Mouse (Mus musculus): ENCODE measurements around the gene Tppp2. TPM values are rescaled to one million over a fixed set of nuclear protein-coding genes. Genes with fewer than 3 reads are reported as not detected.

Tppp2 gene
- not detected for total RNA-seq (2022)

DNA sequence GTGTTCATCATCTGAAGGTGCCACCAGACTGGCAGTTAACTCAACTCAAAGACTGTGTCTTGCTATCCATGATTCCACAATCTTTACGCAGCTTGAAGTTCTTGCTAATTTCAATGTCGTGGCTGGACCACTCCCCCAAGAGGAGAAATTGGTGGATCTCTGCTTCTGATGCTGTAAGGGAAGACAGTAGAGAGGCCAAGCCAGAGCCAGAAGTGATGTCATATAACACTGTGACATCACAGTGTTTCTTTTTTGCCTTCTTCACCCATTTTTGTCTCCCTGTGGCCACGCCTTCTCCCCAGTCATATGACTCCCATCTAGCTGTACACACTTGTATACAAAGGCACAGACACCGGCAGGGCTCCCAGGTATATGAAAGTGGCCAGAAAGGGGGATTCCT lies at the start of gene Tppp2:
TSS of gene Tppp2 (plus strand) at position 301 of the 400 bp plus-strand sequence.
- DNase-seq (ENCODE audit: low spot score in 2 of 2) = no peak

DNA sequence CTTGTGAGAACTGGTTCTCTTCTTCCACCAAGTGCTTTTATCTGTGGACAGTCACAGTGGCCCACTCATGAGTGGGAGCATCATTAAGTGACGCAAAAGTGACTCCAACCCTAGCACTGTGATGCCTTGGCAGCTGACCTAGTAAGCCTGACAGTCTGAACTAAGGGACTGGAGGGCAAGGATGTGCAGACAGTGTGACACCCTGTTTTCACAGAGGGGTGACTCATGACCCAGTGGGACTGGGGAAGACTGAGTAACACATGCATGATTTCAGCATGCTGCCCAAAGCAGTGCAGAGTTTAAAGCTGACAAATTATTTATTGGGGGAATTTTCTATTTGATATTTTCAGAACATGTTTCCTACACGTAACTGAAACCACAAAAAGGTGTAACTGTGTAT lies 47.5 kb upstream of the Tppp2 start:
- DNase-seq (ENCODE audit: low spot score in 2 of 2) = no peak

DNA sequence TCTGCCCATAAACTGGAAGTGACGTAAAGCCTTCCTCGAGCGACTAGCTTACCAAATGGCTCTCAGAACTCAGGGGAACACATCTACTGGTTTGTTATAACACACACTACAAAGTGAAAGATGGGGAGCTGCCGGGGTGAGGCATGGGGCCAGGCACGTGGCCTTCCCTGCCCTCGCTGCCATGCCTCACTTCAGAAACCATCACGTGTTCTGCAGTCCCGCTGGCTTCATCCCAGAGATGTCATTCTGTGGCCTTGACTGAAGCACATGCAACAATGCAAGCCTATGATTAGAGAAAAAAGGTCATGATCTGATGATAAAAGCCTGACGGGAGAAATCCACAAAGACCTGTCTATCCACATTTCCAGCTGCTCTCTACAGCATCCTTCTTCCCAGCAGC lies 46.5 kb upstream of the Tppp2 start:
- DNase-seq (ENCODE audit: low spot score in 2 of 2) = no peak

DNA sequence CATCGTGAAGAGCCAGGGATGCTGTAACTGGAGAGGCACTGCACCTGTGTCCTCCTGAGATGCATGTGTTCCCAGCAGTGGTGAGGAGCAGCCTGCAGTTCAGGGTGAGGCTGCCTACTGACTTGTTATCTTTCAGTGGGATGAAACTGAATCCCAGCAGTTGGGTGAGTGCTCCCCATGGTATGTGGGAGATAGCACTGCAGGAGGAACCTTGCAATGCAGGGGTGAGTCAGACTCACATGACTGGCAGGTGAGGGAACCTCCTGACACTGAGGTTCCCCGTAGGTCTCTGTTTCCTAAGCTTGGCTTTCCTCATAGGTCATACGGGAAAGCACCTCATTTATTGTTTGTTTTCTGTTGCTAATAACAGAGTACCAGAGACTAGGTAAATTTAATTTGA lies 40.7 kb upstream of the Tppp2 start:
- no peak for DNase-seq (ENCODE audit: low spot score in 2 of 2)

DNA sequence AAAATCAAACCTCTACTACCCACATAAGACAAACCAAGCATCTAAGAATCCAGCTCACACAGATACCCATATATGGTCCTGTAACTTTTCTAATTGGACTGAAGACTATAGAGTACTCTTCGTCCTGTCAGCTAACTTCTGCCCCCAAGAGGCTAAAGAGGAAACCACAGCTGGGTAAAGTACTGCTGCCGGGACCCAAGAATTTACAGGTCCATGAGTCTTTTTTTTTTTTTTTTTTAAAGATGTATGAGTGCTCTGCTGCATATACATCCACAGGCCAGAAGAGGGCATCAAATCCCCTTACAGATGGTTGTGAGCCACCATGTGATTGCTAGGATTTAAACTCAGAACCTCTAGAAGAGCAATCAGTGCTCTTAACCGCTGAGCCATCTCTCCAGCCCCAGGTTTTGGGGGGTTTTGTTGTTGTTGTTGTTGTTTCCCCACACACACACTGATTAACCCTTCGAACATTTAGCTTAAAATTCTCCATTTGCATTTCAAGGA lies 34.6 kb upstream of the Tppp2 start:
- DNase-seq (ENCODE audit: low spot score in 2 of 2) = peak; percentile 50 to 53

DNA sequence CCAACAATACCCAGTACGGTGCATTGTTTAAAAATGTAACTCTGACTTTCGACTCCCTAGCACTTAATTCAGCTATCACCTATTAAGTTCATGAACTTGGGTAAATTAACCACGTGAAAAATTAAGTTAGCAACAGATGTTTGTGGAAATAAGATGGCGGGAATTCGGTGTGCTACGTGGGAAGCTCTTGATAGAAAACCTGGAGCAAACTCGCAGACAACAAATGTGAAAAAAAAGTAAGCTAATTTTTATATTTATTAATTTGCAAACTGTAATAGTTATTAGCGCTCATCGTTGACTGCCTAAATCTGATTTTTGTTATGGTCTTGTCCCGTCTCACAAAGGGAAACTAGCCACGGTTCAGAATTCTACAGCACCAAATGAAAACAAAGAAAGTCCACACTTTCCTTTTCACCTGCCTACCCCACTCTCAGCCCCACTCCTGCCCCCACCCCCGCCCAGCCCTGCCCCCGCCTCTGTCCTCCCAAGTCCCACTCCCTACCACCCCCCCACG lies 34.1 kb upstream of the Tppp2 start:
- no peak for DNase-seq (ENCODE audit: low spot score in 2 of 2)

DNA sequence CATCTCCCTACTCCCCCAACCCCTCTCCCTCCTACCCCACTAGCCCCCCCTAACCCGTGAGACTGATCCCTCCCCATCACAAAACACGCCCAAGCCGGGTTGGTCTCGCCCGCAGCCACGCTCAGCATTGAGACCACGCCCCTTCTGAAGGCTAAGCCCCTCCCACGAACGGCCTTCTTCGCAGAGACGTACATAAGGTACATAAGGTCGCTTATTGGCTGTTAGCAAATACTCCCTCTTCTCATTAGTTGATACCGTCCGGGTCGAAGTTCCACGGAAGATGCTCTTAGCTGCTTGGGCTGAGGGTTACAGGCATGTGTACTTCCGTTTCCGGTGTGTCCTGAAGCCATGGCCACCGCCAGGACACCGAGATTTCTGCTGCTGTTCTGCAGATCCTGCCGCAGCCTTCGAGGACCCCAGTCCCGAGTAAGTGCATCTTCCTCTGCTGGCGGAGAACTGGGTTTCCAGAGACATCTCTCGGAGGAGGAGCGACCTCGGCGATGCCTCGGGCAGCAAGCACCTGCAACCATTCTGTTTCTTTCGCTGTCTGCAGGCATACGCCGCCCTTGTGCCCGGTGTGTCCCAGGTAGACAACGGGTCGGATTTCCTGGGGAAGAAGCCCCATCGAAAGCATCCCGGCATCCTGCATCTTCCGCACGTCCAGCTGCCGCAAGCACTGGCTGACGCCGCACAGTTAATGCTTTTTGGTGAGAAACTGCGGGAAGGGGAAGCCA lies 33.5 kb upstream of the Tppp2 start, which contains the start of gene Mettl17:
TSS of gene Mettl17 (plus strand) at position 245 of the 734 bp plus-strand sequence.
- peak; percentile 88 to 95 for DNase-seq (ENCODE audit: low spot score in 2 of 2)

DNA sequence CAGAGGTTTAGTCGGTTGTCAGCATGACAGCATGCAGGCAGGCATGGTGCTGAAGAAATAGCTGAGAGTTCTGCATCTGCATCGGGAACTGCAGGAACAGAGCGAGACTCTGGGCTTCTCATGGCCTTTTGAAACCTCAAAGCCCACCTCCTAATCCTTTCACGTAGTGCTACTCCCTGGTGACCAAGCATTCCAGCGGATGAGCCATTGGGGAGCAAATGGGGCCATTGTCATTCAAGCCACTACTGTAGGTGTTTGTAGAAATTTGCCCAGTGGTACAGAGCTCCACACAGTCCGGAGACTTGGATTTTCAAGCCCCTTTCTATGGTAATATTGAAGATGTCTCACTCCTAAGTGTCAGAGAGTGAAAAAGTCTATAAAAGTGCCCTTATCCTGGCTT lies 32.2 kb upstream of the Tppp2 start:
- DNase-seq (ENCODE audit: low spot score in 2 of 2) = no peak

DNA sequence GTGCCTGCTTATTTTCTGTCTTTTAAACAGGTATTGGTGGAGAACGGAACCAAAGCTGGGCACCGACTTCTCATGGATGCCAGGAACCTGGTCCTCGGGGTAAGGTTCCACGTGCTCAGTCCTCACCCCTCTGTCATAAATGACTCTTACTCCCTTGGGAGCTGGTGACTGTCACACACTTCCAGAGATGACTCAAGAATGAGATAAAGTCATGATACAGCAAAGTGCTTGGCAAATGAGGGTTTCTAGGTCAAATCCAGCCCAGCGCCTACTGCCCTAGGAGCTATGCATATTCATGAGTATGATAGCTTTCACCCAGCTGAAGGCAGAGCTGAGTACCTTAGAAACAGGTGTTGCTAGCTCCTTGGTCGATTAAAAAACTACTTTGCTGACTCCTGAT lies 28.4 kb upstream of the Tppp2 start:
- no peak for DNase-seq (ENCODE audit: low spot score in 2 of 2)

DNA sequence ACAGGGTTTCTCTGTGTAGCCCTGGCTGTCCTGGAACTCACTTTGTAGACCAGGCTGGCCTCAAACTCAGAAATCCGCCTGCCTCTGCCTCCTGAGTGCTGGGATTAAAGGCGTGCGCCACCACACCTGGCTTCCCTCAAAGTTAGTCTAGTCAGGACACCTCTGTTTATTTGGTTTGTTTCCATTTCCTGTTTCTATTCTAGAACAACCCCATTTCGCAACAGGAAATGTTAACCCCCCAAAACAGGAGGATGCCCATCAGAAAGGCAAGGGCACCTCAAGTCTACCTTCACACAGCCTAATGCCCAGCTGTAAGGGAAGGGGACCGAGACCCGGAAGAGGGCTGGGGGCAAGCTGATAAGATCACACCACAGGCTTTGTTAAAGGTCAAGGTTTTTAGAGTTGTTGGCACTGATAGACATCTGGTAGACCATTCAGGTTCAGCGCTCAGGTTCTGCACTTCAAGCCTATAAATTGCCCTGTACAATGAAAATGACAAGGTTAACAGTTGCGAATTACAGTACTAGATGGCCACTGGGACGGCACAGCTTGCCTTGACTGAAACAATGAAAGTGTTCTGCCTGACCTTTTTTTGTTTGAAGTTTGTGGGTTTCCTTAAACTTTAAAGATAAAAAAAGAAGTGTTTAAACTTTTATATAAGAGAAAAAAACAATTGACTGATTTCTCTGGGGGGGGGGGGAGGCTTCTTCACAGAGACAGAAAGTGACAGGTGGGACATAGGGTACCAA lies 25.9 kb upstream of the Tppp2 start, which contains the start of gene Slc39a2:
TSS of gene Slc39a2 (plus strand) at position 699 of the 749 bp plus-strand sequence.
- DNase-seq (ENCODE audit: low spot score in 2 of 2) = no peak

DNA sequence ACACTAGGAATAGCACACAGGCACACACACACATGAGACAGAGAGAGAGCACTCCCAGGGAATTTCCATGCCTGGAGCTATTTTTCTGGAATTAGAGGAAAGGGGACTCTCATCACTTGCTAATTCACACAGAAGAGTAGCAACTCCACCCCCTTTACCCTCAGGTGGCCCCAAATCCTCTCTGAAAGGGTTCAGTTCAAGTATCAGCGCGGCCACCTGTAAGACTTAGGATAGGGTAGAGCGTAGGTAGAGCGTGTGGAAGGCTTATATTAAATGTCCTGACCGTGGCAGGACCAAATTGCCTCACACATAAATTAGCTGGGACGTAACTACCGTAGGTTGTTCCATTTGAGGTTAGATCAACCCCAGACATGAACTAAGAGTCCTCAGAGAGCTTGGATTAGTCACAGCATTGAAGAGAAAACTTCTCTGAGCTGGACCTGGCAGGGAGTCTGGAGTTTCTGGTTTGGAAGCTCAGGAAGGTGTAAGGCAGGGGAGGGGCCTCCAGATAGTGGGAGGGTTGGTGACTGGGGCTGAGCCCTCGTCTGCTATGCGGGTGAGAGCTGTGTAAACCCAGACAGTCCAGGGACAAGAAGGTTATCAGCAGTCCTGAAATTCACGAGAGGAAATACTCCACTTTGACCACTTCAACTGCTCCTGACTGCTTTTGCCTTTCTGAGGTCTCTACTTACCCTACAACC lies 25.0 kb upstream of the Tppp2 start:
- no peak for DNase-seq (ENCODE audit: low spot score in 2 of 2)

DNA sequence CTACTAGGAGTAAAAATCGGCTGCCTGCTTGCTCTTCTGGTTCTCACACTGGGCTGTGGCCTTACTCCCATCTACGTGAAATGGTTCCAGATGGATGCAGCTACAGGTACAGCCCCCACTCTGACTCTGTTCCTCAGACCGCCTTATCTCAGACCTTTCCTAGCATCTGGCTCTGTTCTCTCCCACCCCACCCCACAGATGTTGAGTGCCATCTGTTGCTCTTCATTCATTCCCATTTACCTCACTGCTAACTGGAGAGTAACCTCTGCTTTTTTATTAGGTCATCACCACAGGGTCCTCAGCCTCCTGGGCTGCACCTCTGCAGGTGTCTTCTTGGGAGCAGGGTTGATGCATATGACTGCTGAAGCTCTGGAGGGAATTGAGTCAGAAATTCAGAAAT lies 24.4 kb upstream of the Tppp2 start:
- DNase-seq (ENCODE audit: low spot score in 2 of 2) = no peak

DNA sequence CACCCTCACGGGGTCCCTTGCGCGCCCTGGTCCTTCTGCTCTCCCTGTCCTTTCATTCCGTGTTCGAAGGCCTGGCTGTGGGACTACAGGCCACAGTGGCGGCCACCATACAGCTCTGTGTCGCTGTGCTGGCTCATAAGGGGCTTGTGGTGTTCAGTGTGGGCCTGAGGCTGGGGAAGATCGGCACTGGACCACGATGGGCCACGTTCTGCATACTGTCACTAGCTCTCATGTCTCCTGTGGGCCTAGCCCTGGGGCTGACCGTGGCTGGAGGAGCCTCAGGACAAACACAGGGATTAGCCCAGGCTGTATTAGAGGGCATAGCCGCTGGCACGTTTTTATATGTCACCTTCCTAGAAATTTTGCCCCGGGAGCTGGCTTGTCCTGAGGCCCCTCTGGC lies 23.2 kb upstream of the Tppp2 start:
- no peak for DNase-seq (ENCODE audit: low spot score in 2 of 2)

DNA sequence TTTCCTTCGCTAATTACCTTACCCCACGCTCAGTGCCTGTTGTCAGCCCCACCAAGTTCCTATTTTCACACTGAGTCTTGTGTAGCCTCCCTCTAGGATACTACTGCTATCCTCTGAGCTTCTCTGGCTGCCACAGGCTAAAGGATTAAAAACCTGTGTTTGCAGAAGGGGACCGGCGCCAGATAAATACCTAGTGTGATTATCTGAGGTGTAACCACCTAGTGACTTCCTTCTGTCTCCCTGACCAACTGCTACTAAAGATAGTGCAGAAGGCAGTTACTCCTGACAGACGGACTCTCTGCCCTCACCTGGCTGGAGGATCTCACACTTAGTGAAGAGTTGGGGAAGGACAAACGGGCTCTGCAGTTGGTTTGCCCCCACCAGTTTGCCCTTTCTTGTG lies 22.2 kb upstream of the Tppp2 start:
- DNase-seq (ENCODE audit: low spot score in 2 of 2) = no peak

DNA sequence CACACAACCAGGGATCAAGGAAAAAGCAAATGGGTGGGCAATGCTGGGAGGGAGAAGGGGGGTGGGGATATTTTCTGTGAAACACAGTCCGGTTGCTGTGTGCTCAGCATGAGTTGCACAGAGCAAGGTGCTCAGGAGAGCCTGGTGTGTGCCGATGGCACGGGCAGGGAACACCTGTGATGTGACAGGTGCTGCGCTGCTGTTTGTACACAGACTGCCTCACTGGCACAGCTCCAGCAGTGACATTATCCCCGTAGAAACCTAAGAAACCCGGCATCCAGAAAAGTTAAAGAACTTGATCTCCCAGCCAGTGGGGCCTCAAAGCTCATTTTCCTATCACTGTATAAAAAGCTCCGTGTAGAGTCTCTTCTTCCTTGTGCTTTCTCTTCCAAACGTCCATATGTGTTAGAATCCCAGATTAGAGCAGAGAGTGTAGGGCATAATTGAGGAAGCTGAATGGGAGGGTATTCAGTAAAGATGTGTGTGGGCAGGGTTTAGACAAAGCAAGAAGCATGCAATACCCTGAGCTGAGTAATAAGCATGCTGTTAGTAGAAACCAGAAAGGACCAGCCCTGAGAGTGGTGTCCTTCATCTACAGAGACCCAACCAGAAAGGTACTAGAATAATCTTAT lies 21.6 kb upstream of the Tppp2 start:
- DNase-seq (ENCODE audit: low spot score in 2 of 2) = no peak

DNA sequence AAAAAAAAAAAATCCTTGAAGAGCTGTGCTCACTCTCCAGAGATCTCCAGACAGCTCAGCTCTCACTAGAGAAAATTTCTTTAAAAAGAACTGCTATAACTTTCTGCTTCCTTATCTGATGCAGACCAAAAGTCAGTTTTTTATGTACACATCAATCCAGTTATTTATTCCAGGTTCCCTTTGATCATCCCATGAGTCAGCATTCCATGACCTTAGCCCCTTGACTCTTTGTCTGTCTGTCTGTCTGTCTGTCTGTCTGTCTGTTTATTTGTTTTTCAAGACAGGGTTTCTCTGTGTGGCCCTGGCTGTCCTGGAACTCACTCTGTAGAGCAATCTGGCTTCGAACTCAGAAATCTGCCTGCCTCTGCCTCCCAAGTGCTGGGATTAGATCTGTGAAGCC lies 18.9 kb upstream of the Tppp2 start:
- DNase-seq (ENCODE audit: low spot score in 2 of 2) = no peak

DNA sequence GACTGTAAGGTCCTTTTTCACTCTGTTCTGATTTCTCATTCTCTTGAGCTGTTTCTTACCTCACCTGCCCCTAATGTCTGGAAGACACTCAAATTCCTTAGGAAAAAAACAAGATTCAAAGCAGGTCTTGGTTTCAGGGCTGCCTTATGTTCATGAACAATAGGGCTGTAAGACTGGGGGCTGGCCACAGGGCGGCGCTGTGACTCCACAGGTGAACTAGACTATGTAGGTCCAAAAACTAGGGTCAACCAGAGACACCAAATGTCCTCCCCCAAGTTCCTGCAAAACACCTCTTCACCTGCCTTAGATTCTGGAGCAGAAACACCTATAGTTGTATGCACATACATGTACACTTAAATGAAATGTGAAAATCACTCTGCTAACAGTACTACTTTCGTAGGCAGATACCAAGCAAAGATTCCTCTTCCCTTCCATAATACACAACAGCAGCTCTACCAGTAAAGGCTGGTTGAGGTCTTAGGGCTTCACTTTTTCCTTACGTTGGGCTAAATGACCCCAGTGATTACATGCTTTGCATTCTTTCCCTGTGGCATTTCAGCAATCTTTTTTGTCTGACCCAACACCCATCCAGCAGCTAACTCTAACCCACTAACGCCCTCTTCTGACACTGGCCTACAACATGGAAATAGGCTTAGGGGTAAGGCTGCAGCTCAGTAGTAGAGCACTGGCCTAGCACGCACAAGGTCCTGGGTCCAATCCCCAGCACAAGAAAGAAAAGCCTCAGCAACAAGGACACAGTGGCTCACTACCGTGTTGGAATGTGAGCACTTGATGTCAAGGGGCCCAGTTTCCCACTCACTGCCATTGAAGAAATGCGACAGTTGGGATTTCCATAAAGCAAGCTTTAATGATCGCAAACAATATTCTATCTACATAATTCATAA lies 15.2 kb upstream of the Tppp2 start:
- peak; percentile 39 to 65 for DNase-seq (ENCODE audit: low spot score in 2 of 2)

DNA sequence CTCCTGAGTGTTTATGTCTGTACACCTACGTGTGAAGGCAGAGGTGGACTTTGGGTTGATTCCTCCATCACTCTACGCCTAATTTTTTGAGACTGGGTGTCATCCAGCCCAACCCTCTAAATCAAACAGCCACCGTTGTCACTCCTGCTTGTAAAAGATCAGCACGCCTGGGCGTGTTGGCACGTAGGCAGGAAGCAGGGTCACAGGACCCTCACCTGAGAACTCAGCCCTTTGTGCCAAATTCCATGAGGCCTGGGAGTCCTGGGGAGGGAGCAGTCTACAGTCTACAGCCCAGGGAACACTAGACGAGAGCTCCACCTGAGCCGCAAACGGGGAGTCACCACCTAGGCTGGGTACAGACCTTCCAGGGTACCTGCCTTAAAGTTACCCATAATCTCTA lies 14.4 kb upstream of the Tppp2 start:
- no peak for DNase-seq (ENCODE audit: low spot score in 2 of 2)

DNA sequence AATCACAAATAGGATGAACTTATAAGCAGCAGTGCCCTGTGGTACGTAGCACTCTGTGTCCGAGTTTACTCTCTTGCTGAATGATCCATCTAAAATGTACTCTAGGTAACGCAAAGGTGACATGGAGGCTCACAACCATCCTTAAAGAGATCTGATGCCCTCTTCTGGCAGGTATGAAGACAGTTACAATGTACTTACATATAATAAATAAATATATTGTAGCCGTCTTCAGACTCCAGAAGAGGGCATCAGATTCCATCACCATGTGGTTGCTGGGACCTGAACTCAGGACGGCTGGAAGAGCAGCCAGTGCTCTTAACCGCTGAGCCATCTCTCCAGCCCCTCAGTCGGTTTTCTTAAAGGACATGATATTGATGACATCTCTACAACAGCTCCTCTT lies 13.5 kb upstream of the Tppp2 start:
- no peak for DNase-seq (ENCODE audit: low spot score in 2 of 2)

DNA sequence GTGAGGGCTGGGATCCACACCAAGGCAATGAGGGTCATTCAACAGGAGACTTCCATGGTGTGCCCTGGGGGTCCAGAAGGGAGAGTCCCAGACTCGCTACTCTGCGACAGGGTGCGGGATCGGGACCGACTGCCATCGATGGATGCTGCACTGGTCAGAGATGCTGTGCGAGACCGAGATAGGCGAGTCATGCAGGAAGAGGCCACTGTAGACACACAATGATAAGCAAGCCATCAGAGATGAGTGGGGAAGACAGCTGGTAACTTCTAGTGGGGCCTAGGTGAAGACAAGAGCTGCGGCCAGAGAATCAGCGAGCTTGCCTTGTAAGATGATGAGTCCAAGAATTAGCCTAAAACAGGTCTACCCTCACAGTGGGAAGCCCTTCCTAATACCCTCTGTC lies 12.1 kb upstream of the Tppp2 start:
- no peak for DNase-seq (ENCODE audit: low spot score in 2 of 2)
